Mouse (Mus musculus): ENCODE measurements around the gene Fbxl21. TPM values are rescaled to one million over a fixed set of nuclear protein-coding genes. Genes with fewer than 3 reads are reported as not detected.

Fbxl21 gene
- polyA plus RNA-seq (2015; fragmentation: Illumina TruSeq; extraction: RNeasy Lipid Tissue Mini Kit (QIAGEN cat#74804); ENCODE audit: insufficient read depth, low read depth, low replicate concordance): not detected

DNA sequence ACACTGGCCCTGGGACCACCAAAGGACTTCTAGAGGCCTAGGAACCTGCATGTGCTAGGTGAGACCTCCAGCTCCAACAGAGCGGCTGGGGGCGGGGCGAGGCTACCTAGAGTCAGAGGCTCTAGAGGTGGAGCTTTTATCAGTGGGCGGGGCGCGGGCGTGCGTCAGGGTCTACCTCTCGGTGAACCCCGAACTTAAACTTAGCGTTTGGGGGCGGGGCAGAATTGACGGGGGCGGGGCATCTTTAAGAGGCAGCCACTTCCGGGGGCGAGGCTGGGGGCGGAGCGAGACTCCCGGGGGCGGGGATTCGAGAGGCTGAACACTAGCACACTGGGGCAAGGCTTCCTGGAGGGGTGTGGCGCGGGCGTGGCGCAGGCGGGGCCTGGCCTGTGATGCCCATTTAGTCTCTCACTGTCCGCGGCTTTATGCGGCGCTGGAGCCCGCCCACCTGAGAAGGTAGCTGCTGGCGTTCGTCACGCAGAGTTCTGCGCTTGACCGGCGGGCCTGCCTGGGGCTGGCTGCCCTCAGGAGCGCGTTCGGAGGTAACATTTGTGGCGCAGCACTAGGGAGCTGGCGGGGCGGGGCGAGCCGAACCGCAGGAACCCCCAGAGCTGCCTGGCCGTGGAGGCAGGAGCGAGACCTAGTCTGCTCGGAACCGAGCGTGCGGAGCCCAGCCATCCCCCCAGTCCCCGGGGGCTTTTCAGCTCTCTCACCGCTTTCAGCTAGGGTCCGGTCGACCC, at the start of gene Fbxl21:
Fbxl21 (plus strand) TSS at position 392 of the 740 bp plus-strand sequence.

DNA sequence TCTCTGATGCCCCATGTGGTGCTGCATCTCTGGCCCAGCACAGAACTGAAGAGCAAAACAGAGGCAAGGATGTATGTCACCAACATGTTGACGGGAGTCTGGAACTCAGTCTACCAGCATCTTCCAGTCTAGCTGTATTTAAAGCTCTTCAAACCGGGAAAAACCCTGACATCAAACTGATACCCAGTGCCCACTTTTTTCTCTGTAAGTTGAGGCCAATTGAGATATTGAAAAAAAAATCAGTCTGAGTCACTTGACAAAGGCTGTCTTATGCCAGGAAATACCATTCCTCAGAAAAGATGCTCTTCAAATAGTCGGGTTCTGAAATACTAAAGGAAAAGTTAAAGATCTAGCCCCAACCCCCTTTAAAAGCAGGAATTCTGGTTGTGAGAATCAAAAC, 40.1 kb upstream of the Fbxl21 start, which contains the start of gene Il9:
Il9 (minus strand) TSS at position 101 of the 400 bp plus-strand sequence.

DNA sequence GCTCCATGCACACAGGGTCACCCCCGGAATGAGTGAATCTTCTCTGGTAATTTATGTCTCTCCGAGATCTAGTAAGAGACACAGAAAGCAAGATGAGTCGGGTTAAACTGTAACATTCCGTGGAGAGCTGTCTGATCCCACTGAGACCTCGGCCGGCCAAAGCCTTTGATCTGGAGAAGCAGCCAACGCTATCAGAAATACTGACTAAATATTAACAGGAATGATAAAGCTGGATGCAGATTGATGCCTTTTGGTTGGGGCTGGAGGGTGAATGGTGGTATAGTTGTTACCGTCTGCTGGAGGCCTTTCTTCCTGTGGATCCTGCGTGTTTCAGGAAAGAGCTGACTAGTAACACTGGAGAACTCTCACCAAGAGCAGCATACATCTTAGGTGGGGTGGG, 26.1 kb downstream of the Fbxl21 start, which contains the start of gene Lect2:
Lect2 (minus strand) TSS at position 102 of the 400 bp plus-strand sequence.

Other genes with a start within 250 kb of the Fbxl21 start
- 5.6 TPM for gene Cxcl14, start 225.9 kb upstream of the Fbxl21 start, polyA plus RNA-seq (2015; fragmentation: Illumina TruSeq; extraction: RNeasy Lipid Tissue Mini Kit (QIAGEN cat#74804); ENCODE audit: insufficient read depth, low read depth, low replicate concordance)
- gene Gm3045, start 95.9 kb upstream of the Fbxl21 start, polyA plus RNA-seq (2015; fragmentation: Illumina TruSeq; extraction: RNeasy Lipid Tissue Mini Kit (QIAGEN cat#74804); ENCODE audit: insufficient read depth, low read depth, low replicate concordance): not detected
- 1.2 TPM for gene Slc25a48, start 84.1 kb upstream of the Fbxl21 start, polyA plus RNA-seq (2015; fragmentation: Illumina TruSeq; extraction: RNeasy Lipid Tissue Mini Kit (QIAGEN cat#74804); ENCODE audit: insufficient read depth, low read depth, low replicate concordance)
- not detected for gene Il9, start 40.2 kb upstream of the Fbxl21 start, polyA plus RNA-seq (2015; fragmentation: Illumina TruSeq; extraction: RNeasy Lipid Tissue Mini Kit (QIAGEN cat#74804); ENCODE audit: insufficient read depth, low read depth, low replicate concordance)
- gene Lect2, start 26.0 kb downstream of the Fbxl21 start, polyA plus RNA-seq (2015; fragmentation: Illumina TruSeq; extraction: RNeasy Lipid Tissue Mini Kit (QIAGEN cat#74804); ENCODE audit: insufficient read depth, low read depth, low replicate concordance): not detected
- gene Tgfbi, start 87.1 kb downstream of the Fbxl21 start, polyA plus RNA-seq (2015; fragmentation: Illumina TruSeq; extraction: RNeasy Lipid Tissue Mini Kit (QIAGEN cat#74804); ENCODE audit: insufficient read depth, low read depth, low replicate concordance): 12.8 TPM
- gene Smad5, start 180.5 kb downstream of the Fbxl21 start, polyA plus RNA-seq (2015; fragmentation: Illumina TruSeq; extraction: RNeasy Lipid Tissue Mini Kit (QIAGEN cat#74804); ENCODE audit: insufficient read depth, low read depth, low replicate concordance): 7.3 TPM
- 3.1 TPM for gene Gm45623, start 231.4 kb downstream of the Fbxl21 start, polyA plus RNA-seq (2015; fragmentation: Illumina TruSeq; extraction: RNeasy Lipid Tissue Mini Kit (QIAGEN cat#74804); ENCODE audit: insufficient read depth, low read depth, low replicate concordance)

Data from pancreas, adult 10 weeks (tissue).